Mouse (Mus musculus) B cell, adult 2 months (primary cell): ENCODE data around the gene 2210010C04Rik.
A peak's percentile ranks its signal among the peaks of the same experiment; 100 is the strongest.

ENCODE experiments used
- DNase-seq, 2 experiments: peaks; one replicate each; pipeline ENCODE4 v3.0.0; 2022

The 2210010C04Rik gene

DNA sequence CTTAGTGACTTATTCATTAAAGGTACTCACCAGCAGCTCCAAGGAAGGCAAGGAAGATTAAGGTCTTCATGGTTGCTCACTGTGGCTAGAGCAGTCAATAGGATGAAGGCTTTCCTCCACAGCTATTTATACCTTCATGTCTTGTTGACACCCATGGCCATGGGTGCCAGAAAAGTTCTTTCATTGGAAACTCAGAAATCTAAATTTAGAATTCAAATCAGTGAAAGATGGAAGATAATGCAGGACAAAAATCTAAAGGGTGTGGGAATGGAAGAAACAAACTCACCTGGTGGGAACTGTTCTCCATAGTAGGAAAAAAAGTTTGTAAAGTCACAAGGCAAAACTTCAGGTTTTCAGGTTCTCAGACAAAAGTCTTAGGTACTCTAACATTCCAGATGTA lies at the start of gene 2210010C04Rik:
2210010C04Rik (minus strand) TSS at position 101 of the 400 bp plus-strand sequence.
- DNase-seq, result no peak

DNA sequence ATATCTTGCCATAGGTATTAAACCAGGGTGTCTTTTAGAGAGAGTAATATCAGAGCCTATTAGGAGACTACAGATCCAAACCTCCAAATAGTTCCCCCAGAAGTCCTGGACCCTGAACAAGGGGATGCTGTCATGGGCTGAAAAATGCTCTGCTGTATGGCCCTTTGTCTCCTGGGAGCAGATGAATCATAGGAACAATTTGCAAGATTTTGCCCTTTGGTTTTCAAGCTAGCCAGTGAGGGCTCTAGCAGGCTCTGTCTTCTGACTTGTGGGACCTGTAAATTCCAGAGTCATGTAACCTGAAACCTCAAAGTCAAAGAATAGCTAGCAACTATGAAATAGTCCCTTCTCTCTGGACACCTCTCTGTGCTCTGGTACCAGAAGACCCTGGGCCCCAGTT lies 44.8 kb upstream of the 2210010C04Rik start:
- DNase-seq, result no peak

DNA sequence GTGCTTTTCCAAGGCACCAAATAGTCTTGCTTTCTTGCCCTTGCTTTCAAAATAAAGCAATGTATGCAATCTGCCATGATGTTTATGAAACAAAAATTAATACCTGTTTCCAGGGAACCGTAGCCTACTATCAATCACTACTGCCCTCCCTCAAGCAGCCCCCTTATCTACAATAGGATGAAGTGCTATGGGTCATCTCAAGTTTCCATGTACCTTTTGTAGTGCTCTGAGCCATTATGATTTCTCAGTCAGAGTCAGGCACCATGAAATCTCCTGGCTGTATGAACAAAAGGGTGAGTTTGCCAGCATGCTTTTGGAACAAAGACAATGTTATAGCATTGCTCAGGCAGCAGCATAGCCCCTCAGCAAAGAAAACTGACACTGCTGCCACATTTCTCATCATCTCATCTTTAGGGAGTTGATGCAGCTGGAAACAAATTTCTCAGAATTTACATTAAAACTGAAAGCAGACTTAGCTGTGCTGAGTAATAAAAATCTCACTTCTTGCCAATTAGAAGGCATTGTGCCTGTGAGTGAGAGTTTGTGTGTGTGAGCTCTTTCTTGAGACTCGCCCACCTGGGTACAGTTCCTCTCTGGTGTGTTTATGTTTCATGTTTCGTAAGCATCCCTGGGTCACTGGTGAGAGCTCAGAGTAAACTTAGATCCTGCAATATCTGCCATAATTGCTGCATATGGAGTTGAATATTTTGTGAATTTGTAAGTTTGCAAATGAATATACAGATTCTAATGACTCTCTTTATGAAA lies 43.4 kb upstream of the 2210010C04Rik start:
- no peak for DNase-seq

DNA sequence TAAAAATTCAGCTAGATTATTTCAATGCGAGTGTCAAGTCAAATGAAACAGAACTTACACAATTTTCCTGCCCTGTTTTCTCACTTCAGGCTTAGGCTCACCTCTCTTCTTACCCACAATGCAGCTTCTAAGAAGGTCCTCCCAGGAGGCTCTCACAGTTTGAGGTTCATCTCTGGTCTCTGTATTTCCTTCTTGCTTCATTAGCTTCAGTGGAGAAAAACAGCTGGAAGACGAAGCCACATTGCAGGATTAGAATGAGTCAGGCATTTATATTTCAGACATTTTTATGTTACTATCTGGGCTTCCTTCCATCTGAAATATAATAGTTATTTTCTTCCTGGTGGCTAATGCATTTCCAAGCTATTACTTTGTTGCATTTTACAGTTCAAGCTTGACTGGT lies 40.4 kb upstream of the 2210010C04Rik start:
- no peak for DNase-seq

DNA sequence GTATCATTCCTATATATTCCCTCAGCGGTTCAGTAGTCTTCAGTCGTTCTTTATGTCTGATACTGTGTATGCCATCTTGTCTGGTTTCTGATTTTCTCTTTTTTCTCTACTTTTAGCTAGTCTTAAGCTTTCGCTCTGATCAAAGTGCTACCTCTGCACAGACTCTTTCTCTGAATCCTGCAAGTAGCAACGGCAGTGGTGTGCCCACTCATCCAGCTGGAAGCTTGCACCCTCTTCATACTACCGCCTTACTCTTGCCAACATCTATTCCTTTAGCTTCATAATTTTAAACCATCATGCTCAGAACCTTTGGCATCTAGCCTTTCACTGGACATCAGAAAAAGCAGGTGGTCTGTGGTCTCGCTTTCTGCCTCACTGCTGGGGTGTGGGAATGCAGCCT lies 28.0 kb upstream of the 2210010C04Rik start:
- no peak for DNase-seq

DNA sequence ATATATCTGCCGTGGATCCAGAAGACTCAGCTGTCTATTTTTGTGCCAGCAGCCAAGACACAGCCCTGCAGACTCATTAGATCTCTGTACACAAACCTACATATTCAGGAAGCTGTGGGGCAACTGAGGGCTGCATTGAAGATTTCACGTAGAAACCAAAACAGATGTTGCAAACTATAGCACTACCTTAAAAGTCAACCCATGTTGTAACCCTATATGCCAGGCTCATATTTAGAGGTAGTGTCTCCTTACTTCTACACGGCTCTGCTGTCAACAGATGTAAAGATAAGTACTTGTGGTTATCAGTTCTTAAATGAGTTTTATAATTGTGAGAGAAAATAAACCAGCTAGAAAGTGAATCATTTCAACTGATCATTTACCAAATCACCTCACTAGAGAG lies 27.4 kb upstream of the 2210010C04Rik start:
- no peak for DNase-seq

DNA sequence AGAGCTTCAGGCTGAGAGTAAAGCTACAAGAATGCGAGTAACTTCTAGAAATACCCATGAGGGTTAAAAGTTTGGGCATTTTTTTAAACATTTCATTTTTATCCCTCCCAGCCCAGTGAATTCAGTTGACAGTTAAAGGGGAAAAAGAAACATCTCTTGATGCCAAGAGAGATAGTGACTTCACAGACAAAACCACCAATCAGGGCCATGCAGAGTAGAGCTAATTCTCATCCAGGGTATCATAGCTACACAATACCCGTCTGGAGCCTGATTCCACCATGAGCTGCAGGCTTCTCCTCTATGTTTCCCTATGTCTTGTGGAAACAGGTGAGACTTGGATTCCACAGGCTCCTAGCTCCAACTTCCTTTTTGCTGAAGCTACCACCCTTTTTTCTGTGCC lies 26.8 kb upstream of the 2210010C04Rik start:
- DNase-seq, result no peak

DNA sequence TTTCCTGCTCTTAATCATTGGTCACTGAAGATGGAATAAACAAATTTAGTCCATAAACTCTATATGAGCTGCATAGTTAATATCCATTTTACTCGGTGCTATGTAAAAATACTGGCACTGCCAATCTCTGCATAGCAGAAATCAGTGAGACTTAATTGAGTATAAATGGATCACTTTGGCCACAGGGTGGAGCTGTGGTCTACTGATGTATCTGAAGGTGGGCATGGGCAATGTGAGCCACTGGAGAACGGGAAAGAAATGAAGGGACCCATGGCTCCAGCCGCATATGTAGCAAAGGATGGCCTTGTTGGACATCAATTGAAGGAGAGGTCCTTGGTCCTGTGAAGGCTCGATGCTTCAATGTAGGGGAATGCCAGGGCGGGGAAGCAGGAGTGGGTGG lies 25.8 kb upstream of the 2210010C04Rik start:
- no peak for DNase-seq

DNA sequence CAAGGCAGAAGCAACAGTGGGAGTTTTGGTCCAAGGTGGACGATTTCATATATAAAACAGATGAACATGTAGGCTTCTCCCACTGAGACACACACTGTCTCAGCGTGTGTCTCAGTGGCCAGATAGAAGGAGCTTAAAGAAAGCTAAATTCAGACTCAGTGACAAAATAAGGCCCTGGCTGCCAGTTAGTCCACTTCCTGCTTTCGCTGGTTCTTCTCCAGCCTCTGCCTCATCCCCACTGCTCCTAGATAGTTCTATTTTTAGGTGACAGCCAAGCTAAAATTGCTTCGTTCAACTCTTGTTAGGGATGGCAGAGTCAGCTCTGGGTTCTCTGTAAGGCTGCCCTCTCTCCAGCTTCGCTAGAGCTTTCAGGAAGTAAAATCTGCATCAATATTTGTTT lies 22.3 kb upstream of the 2210010C04Rik start:
- DNase-seq, result no peak

DNA sequence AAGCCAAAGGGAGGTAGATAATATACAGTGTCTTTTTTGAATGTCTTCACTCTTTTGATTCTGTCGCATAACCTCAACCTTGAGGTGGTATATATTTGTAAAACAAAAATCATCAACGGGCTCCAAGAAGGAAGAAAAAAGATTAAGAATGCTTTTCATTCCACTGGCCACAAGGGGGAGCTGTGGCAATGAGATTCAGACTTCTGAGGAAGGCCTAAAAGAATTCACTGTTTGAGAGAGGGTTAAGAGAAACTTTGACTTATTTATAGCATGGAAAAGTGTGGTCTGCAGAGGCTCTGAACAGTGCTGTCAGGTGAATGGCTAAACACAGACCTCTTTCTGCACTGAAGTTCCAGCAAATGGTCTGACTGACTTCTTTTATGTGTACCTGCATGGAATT lies 20.3 kb upstream of the 2210010C04Rik start:
- peak; percentile 63 to 65 for DNase-seq

DNA sequence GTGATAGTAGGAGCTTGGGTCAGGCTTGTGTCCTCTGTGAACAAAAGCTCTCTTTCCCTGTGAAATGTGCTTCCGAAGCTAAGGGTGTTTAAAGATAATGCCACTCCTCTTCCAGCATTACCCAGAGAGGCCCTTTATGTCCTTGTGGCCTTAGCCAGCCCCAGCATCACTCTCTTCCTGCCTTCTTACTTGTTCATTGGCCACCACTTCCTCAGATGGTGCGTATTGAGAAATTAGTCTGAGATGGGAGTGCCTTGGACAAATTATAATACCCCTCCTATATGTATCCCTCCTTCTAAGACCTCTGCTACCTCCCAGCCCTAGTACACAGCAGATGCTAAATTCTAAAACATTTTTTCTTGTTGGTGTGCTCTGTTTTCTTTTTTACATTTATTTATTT lies 19.1 kb upstream of the 2210010C04Rik start:
- DNase-seq, result no peak

DNA sequence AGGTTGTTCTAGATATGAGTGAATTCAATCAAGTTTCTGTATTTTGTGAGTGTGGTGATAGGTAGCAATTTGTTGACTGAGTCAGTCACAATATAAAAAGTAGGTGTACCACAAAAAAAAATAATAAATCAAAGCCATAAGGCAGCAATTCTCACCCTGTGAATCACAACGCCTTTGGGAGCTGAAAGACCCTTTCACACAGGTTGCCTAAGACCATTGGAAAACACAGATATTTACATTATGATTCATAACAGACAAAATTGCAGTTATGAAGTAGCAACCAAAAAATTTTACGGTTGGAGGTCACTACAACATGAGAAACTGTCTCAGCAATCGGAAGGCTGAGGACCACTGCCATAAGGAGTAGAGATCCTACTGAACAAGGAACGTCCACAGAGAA lies 16.5 kb upstream of the 2210010C04Rik start:
- DNase-seq, result no peak

DNA sequence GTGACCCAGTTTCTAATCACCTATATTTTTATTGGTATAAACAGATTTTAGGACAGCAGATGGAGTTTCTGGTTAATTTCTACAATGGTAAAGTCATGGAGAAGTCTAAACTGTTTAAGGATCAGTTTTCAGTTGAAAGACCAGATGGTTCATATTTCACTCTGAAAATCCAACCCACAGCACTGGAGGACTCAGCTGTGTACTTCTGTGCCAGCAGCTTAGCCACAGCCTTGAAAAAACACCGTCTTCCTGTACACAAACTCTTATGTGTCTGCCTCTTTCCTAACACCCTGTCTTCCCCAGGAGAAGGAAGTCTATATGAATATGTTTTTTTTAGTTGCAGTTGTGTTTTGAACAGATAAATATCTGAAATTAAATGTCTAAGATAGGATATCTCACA lies 13.3 kb upstream of the 2210010C04Rik start:
- no peak for DNase-seq

DNA sequence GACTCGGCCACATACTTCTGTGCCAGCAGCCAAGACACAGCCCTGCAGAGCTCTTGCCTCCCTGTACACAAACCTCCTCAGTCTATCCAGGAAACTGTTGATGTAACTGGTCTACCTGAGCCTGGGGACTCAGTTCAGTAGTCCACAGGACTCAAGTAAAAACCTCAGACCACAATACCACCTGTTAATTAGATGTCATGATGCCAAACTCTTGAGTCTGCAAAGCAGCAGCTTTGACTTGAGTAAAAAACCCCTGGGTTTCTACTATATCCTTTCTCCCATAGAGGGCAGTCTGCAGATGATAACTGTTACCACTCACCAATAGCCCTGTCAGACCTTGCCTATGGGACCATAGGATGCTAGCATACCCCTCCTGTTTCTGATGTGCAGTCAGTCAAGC lies 12.7 kb upstream of the 2210010C04Rik start:
- DNase-seq, result no peak

DNA sequence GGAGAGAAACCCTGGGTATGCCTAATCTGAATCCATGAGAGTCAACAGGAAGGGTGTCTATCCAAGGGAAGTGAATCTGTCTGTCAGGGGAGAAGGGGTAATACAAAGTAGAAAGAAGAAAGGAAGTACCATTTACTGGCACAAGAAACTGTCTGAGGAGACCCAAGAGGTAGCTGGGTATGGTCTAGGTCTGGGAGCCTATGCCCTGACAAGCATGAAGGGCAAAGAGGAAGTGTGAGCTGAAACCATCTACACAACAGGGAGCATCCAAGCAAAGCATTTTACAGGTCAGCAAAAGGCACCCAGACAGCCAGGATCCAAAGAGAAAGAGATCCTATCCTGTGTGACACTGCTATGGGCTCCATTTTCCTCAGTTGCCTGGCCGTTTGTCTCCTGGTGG lies 11.9 kb upstream of the 2210010C04Rik start:
- peak; percentile 9 to 11 for DNase-seq

DNA sequence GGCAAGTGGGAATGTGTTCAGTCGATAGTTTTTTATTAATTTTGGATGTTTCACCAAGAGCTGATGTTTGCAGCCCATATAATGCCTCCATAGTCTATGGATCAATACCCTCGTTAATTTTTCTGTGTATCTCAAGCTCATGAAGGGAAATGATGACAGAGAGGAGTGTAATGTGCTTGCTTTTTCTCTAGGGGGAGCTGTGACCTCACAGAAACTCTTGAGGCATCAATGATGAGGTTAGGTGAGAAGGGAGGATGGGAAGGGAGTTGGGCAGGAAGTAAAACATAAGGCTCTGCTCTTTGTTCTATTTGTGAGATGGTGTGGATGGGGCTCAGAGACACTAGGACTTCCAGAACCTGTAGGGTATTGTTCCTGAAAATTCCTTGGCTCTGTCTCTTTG lies 11.2 kb upstream of the 2210010C04Rik start:
- peak in 1 of 2 experiments; percentile 2 for DNase-seq

DNA sequence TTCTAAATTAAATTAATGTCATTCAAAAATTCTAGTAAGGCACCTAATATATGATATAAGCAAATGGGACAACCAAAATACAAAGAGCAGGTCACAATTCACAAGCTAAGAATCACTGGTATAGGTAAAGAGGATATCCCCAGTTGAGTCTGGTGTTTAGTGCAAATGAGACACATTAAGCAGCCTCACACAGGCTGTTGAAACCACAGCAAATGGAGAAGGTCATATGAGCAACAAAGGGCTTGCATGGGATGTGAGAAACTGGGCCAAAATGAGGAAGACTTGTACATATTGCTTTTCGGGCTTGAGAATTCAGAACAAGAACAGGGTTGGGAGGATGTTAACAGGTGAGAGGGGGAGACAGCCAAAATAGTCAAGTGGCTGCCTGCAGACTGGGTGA lies 9.4 kb upstream of the 2210010C04Rik start:
- DNase-seq, result no peak

DNA sequence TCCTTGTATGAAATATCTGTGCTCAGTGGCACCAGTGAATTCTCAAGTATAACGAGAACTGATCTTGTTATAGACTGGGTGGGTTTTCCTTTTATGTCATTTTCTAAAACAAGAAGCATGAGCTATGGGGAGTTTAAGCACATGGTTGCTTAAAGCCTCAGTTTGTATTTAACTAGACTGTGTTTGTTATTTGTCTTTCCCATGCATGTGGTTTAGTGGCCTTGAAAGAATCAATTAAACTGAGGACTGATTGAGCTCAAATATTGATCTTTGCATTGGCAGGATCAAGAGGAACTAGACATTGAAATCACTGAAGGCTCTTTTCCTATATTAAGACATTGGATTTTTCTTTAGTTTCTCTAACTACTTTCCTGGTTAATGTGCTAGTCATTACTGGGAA lies 9.0 kb upstream of the 2210010C04Rik start:
- no peak for DNase-seq

DNA sequence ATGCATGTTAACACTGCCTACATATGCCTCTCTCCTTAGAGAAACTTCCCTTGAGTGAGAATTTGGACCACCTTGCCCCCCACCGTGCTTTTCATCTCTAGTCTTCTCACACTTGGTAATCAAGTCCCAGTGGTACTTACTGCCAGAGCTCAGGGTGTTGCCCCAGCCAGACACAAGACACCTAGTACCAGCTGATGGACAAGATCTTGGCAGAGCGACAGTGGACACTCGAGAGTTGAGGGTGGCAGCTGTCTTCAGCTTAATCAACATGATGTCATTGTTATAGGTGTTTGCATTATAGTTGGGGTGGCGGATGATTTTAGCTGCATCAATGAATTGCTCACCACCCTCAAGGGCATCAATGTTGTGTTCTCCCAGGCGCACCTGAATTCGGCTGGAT lies 2.5 kb downstream of the 2210010C04Rik start:
- DNase-seq, result no peak

DNA sequence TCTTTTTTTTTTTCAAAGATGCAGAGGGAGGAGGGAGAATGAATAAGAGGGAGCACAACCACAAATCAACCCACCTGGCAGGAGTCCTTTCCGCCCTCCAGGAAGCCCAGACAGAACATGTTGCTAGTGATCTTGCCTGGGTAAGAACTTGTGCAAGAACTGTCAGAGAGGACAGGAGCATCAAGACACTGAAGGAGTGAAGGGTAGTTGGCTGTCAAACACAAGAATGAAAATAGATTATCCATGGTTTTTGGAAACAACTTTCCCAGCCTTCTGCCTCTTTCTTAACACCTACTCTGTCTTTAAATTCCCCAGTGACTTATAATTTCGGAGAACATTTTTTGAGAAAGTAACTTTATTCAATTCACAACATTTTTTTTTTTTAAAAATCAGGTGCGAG lies 3.1 kb downstream of the 2210010C04Rik start:
- no peak for DNase-seq

DNA sequence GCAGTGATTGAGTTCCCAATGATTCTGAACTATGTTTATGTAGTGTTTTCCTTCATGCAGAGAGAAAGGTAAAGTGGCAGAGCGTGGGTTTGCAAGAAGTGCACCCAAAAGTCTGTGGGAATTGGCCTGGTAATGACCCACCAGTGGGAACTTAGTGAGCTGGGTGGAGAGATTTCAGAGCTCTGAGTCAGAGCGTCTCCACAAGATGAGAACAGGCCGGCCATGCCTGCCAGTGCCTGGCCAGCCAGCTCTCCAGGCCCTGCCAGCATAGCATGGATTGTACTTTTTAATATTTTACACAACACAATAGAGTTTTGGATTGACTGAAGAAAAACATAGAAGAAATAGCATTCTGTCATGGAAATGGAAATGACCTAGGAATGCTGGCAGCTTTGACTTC lies 4.5 kb downstream of the 2210010C04Rik start:
- DNase-seq, result no peak

DNA sequence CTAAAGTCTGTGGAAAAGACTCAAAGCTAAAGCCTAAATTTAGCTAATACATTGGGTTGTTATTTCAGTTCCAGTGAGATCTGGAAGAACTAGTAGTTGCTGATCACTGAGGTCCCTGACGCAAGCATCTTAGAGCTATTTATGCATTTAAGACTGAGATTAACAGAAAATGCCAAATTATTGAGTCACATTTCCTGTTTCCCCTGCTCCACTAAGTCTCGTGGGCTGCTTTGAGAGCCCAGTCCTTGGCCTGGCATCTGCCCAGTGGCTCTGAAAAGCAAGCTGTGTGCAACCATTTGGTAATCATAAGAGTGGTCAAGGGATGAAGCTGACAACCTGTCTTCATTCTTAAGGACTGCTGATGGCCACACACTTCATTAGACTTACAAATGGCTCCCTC lies 8.3 kb downstream of the 2210010C04Rik start:
- no peak for DNase-seq

DNA sequence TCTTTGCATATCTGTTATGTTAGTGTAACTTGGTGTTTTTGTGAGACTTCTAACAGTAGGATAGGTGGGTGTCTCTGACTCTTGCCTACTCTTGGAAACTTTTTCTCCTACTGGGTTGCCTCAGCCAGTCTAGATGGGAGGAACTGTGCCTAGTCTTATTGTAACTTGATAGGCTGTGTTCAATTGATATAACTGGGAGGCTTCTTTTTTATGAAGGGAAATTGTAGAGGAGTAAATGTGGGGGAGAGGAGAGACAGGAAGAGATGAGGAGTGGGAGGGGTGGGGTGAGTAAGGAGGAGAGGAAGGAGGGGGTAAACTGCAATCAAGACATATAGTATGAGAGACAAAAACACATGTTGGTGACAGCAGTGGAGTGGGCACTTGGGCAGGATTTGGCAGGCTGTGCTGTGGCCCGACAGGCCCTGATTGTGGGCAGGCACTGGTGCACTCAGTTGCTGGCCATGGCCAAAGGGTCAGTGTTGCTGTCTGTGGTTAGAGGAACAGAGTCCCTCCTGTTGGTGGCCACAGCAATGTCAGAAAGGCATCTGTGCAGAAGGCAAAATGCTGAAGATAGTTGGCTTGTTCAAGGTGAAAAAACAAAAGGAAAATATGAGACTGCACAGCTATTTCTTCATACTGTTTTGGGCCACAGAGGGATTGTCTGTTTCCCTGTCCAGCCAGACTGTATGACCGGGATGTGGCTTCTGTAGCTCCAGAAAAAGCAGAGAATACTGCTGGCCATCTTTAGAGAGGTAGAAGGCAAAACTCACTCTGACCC lies 9.2 kb downstream of the 2210010C04Rik start:
- DNase-seq, result no peak

DNA sequence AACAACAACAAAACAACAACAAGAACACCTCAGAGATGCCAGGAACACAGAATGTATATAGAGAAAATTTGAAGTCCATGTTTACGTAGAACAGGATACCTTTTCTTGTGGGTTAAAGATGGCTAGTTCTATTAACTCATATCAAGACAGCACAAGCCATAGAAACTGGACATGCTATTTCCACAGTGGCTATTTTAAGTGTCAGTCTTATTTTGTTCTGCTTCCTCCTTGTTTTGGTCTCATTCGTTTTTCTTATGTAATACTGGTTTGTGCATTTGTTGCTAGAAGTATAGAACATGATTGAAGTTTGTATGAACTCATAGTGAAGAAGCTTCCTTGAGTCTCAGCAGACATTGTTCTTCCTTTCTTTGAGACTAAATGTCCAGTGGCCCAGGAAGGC lies 16.2 kb downstream of the 2210010C04Rik start:
- DNase-seq, result no peak

DNA sequence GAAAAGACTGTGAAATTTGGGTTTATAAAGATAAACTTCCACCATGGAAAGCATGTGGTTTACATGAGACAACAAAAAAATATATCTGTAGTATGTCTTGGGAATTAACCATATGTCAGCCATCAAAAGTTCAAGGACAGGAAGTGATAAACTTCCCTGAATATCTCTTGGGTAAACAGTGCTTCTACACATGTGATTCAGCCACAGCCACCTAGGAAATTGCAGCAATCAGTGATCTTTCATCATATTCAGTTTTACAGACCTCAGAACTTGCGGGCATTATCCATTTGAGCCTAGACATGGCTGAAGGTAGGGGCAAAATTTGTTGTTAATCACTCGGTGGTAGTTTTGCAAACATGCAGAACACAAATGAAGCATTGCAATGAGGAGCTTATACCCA lies 16.7 kb downstream of the 2210010C04Rik start:
- DNase-seq, result no peak
